19 mouse cellular contexts compared by ENCODE assay signal in genomic region chr1:78512756-78513155, GRCm38 (mm10). TPM values are rescaled to one million over a fixed set of nuclear protein-coding genes. Genes with fewer than 3 reads are reported as not detected.
"Had no signal": no experiment of that assay in that cellular context is flagged by ENCODE, and none has a peak within 500 bp of the region (broad histone marks: within the 10 kb centered on the region; RNA-seq: fewer than 3 reads in every experiment).

No protein-coding gene starts in this region.

- H3K4me3 ChIP-seq: neural tube, embryonic 13.5 days; neural tube, embryonic 15.5 days; stomach, embryonic 15.5 days had no signal

- H3K9me3 ChIP-seq: neural tube, embryonic 13.5 days; neural tube, embryonic 15.5 days; stomach, embryonic 15.5 days had no signal

- DNase-seq: retina, postnatal 1 day; right cerebral cortex, adult 18-20 months; right cerebral cortex, postnatal 14 days; right cerebral cortex, postnatal 25 days; right cerebral cortex, postnatal 4 days; spleen, adult 18-20 months; thymus, adult 18-20 months; thymus, adult 2 months; thymus, postnatal 14 days; thymus, postnatal 25 days; thymus, postnatal 36 days; thymus, postnatal 4 days had no signal

- H3K36me3 ChIP-seq: neural tube, embryonic 13.5 days; neural tube, embryonic 15.5 days; stomach, embryonic 15.5 days had no signal

- H3K27me3 ChIP-seq: neural tube, embryonic 15.5 days; stomach, embryonic 15.5 days had no signal

- H3K4me2 ChIP-seq: neural tube, embryonic 15.5 days; stomach, embryonic 15.5 days had no signal

- H3K27ac ChIP-seq: neural tube, embryonic 13.5 days; neural tube, embryonic 15.5 days; stomach, embryonic 15.5 days; stomach, postnatal 0 days had no signal

- H3K9ac ChIP-seq: neural tube, embryonic 13.5 days; neural tube, embryonic 15.5 days; stomach, embryonic 15.5 days had no signal

RNA-seq across cellular contexts. Expression of gene BC035947, which starts 0.8 kb away (rescaled TPM):
- total RNA-seq: neutrophil, adult 5-6 weeks had no signal
- polyA plus RNA-seq: thymus, adult 2 months; thymus, postnatal 0 days had no signal

RNA-seq across cellular contexts. Expression of gene Mogat1, which starts 2.0 kb away (rescaled TPM):
- total RNA-seq: neutrophil, adult 5-6 weeks had no signal
- polyA plus RNA-seq: neural tube, embryonic 13.5 days; stomach, embryonic 14.5 days had no signal
